Mouse (Mus musculus) stomach, postnatal 0 days (tissue): Measurements from ENCODE around the gene Clec16a.

Experiments
- CTCF ChIP-seq: IDR thresholded peaks from 2 replicates; pipeline ENCODE4 v1.5.1; 2016; ENCODE audit warnings: antibody characterized with exemption, low read depth, mild to moderate bottlenecking, moderate library complexity
- EP300 ChIP-seq: optimal IDR thresholded peaks from 2 replicates; pipeline ENCODE3; 2016; ENCODE audit warnings: antibody characterized with exemption

GRCm38 (mm10) chr16:10715632-10716031 lies 170.5 kb downstream of the Clec16a start:
- TF ChIP-seq CTCF (no peak), EP300 (no peak)
